Mouse (Mus musculus): ENCODE results near the gene Jun. TPM values are rescaled to one million over a fixed set of nuclear protein-coding genes. Genes with fewer than 3 reads are reported as not detected.

Gene Jun
- total RNA-seq, 2 experiments from 2014 or later: 108 to 114 TPM

GRCm38 (mm10) chr4:95025847-95026600 is 26.0 kb downstream of the Jun start:
- no peak for DNase-seq

GRCm38 (mm10) chr4:95023350-95023953 is 28.6 kb downstream of the Jun start:
- DNase-seq: no peak

DNA sequence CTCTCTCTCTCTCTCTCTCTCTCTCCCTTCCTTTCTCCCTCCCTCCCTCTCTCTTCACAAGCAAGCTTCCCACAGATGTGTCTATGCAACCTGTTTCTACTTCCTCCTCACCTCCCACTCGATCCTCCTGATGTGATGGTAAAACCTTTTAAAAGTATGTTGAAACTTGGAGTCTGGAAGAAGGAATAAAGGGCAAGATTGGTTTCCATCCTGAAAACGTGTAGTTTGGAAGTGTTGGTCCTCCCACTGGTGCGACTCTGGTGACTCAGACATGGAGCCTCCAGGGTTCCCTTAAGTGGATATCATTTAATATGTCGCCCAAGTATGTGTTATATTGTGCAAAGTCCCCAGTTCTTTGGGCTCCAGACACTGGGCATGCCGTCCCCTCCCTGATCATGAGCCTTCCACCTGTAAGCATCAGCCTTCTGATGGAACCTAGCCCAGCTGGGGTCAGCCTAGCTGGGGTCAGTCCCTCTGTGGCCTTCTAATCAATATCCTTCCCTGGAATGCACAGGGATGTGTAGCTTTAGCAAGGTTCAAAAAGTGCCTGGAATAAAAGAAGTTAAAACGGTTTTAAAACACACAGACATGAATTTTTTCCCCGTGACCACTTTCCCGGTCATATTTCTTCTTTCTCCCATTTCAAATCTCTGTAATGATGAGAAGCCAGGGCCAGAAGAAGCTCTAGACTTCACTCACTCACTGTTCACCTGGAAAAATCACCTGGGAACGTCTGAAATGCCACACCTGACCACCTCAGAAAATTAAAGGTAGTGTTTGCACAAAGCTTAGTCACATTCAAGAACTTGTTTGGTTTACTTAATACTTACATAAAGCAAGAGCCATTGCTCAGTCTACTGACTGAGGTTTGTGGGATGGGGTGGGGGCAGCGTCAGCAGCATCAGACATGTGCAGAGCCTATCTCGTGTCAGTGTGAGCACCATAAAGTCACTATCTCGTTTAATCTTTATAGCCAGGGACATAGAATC is 30.1 kb downstream of the Jun start:
- DNase-seq: no peak

GRCm38 (mm10) chr4:95020201-95020600 is 31.8 kb downstream of the Jun start:
- no peak for DNase-seq

GRCm38 (mm10) chr4:95018221-95018620 is 33.8 kb downstream of the Jun start:
- DNase-seq: no peak

DNA sequence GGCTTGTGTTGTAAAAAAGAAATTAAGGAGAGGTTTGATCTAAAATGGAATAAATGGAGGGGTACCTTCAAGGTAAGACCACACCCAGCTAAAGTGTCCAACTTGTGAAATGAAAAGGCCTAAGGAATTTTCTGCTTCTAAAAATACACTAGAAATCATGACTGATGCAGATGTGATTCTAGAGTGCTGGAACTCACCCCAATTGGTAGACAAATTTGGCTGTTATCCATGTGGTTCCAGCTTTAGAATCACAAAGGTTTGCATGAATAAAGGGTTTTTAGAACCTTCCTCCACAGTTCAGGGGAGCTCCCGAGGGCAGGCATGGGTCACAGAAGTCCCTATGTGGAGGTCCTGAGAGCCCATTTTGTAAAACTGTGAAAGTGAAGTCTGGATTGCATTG is 39.3 kb downstream of the Jun start:
- no peak for DNase-seq

- DNase-seq: no peak
Measured at GRCm38 (mm10) chr4:95012256-95012655, 39.8 kb downstream of the Jun start.

GRCm38 (mm10) chr4:95008175-95009057 is 43.6 kb downstream of the Jun start:
- peak; percentile 72 to 74 for DNase-seq

GRCm38 (mm10) chr4:95007759-95008158 is 44.3 kb downstream of the Jun start:
- DNase-seq: no peak

GRCm38 (mm10) chr4:95005251-95005830 is 46.7 kb downstream of the Jun start:
- DNase-seq: no peak

DNA sequence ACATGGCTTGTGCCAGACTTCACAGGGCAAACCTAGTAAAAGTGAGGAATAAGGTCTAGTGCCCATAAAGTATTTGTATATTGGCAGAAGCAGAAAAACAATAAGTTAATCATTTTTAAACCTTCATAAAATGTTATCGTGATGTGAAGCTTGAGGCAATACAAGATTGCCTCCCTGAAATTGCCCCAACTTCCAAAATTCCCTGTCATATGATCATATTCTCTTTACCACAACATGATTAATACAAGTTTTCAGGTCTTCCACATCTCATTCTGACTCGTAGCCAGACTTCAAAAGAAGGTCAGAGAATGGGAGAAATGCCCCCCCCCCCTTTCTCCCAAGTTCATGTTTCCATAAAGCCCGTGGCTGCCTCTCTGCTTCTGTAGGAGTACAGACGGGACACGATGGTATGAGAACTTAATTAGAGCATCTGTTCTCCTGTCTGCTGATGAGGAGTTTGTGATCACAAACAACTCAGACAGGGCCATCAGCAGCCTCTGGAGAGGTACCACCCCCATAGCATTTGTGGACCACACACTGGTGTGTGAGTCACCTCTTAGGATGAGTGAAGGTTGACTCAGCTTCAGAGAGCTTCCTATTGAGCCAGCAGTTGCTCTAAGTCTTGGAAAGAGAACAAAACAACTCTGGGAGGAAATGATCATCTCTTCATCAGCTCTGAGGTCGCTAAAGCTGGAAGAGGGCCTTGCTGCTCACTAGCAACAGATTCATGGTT is 50.8 kb downstream of the Jun start:
- DNase-seq: peak in 1 of 2 experiments; percentile 14

GRCm38 (mm10) chr4:95000147-95000546 is 51.9 kb downstream of the Jun start:
- no peak for DNase-seq

GRCm38 (mm10) chr4:94999249-94999648 is 52.8 kb downstream of the Jun start:
- no peak for DNase-seq

Other genes starting within 250 kb of the Jun start
- 1 to 10 TPM in 1 of 2 experiments, under 1 TPM in 1; 0.40 to 1.2 TPM for gene Eqtn, start 123.4 kb downstream of the Jun start, total RNA-seq (2021)
- gene Mysm1, start 73.1 kb downstream of the Jun start, total RNA-seq (2021): 10 to 100 TPM; 31.9 to 35.7 TPM

All from layer of hippocampus, postnatal 36 days (tissue).